Mouse (Mus musculus): ENCODE results near the gene Gm10330. TPM values are rescaled to one million over a fixed set of nuclear protein-coding genes. Genes with fewer than 3 reads are reported as not detected.

Gm10330 gene
- polyA plus RNA-seq (2014; fragmentation: Illumina TruSeq; extraction: RNeasy Lipid Tissue Mini Kit (QIAGEN cat#74804); ENCODE audit: low replicate concordance): not detected

GRCm38 (mm10) chr12:23780165-23780564 is at the start of gene Gm10330:
Gene Gm10330, minus strand, starts transcription at chr12:23780265.

